Mouse (Mus musculus) midbrain, postnatal 0 days (tissue): ENCODE measurements around the gene Pafah2. TPM values are rescaled to one million over a fixed set of nuclear protein-coding genes. Genes with fewer than 3 reads are reported as not detected.

ENCODE experiments used
- ATAC-seq: fragments of 200-750 bp; cut with Nextera tagmentation; 2 replicates; pipeline ENCODE4 v1.8.0; 2017; ENCODE audit warnings: moderate number of reproducible peaks, mild to moderate bottlenecking, moderate TSS enrichment, moderate library complexity; ENCODE audit not compliant: low FRiP score
- DNase-seq: peaks from one replicate; pipeline ENCODE4 v3.0.0-alpha.2; 2015; ENCODE audit warnings: low spot score
- H3K27ac ChIP-seq: fragments of 300-500 bp; sonication (generic); 2 replicates; pipeline ENCODE4 v1.5.1; 2014; ENCODE audit warnings: low read depth, mild to moderate bottlenecking, low read length, mixed read lengths
- H3K27me3 ChIP-seq: fragments of 300-500 bp; sonication (generic); 2 replicates; pipeline ENCODE4 v1.6.1; 2014; ENCODE audit warnings: low read length, control low read depth, mixed read lengths; ENCODE audit not compliant: insufficient read depth
- H3K36me3 ChIP-seq: fragments of 300-500 bp; sonication (generic); 2 replicates; pipeline ENCODE4 v1.6.1; 2014; ENCODE audit warnings: low read length, control low read depth, mixed read lengths; ENCODE audit not compliant: insufficient read depth
- H3K4me1 ChIP-seq: fragments of 300-500 bp; sonication (generic); 2 replicates; pipeline ENCODE4 v1.6.1; 2014; ENCODE audit warnings: mild to moderate bottlenecking, control low read depth, antibody characterized with exemption, low read length, mixed read lengths; ENCODE audit not compliant: insufficient read depth
- H3K4me2 ChIP-seq: fragments of 300-500 bp; sonication (generic); 2 replicates; pipeline ENCODE4 v1.6.1; 2014; ENCODE audit warnings: low read depth, mild to moderate bottlenecking, low read length, mixed read lengths; ENCODE audit not compliant: poor library complexity, severe bottlenecking
- H3K4me3 ChIP-seq: fragments of 300-500 bp; sonication (generic); 2 replicates; pipeline ENCODE4 v1.5.1; 2014; ENCODE audit warnings: low read depth, mild to moderate bottlenecking, low read length, moderate library complexity
- H3K9ac ChIP-seq: fragments of 300-500 bp; sonication (generic); replicated peaks from 2 replicates; pipeline ENCODE4 v1.6.1; 2014; ENCODE audit warnings: mild to moderate bottlenecking, low read length, moderate library complexity, mixed read lengths; ENCODE audit not compliant: poor library complexity, severe bottlenecking
- H3K9me3 ChIP-seq: fragments of 300-500 bp; sonication (generic); 2 replicates; pipeline ENCODE4 v1.6.1; 2016; ENCODE audit warnings: low read length, control low read depth
- CTCF ChIP-seq: IDR thresholded peaks from 2 replicates; pipeline ENCODE4 v1.5.1; 2016; ENCODE audit warnings: antibody characterized with exemption, mild to moderate bottlenecking
- WGBS: fragments of 180-500 bp; shearing (Covaris S2); extraction: QIAGEN DNeasy Blood & Tissue Kit; methylation state at CpG from one replicate; pipeline ENCODE4 v1.1.7; 2014; 5-methylcytosine and 5-hydroxymethylcytosine counted together
- polyA plus RNA-seq: library from polyadenylated mRNA; unstranded; fragments of >200 nt; fragmentation: Nextera tagmentation; extraction: Ambion mirVana; gene quantifications from 2 replicates; pipeline ENCODE4 v1.2.1, GENCODE M21; 2015
- total RNA-seq: library from RNA; depleted of rRNA; stranded (reverse); fragments of >200 nt; gene quantifications from 2 replicates; pipeline ENCODE4 v1.2.3, GENCODE M21; 2014

Gene Pafah2
- total and polyA plus RNA-seq, 2 experiments from 2014 or later, result 5.7 to 8.3 TPM

DNA sequence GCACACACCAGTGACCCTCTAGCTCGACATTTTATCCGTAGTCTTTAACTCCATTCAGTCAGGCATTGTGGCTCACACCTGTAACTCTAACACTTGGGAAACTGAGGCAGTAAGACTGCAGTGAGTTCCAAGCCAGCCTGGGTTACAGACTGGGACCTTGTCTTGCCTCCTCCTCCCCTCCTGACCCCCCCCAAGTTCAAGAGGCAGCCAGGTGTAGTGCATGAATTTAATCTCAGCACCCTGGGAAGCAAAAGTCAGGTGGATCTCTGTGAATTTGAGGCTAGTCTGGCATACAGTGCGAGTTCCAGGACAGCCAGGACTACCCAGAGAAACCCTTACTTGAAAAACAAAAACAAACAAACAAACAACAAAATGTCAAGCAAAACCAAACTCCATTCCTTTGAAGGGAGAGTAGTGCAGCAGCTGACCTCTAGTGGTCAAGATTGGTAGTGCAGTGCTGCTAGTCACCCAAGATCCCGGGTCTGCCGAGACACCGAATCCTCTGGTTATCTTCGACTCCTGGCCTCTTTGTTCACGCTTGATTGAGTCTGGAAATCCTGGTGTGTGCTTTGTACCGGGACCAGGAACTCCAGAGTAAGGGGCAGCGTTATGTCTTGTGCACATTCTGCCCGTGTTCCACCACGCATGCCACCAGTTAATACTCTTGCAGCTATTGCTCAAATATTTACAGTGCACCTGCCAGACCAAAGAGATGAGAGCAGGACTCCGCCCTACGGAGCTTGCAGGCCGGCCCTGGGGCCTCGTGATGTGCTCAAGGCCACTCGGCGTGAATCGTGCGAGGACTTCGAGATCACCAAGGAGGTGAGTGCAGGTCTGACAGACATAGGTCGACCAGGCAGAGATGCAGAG lies 39.3 kb upstream of the Pafah2 start:
- H3K36me3 ChIP-seq, result no peaks in the 10 kb centered on the region
- H3K27ac ChIP-seq, result no peak overlapping the region
- WGBS, result 19% methylated on average over 22 of the region's 22 CpGs
- peak overlapping the region; percentile 17 for H3K4me3 ChIP-seq
- H3K4me2 ChIP-seq, result peak overlapping the region; percentile 43
- no peaks in the 10 kb centered on the region for H3K4me1 ChIP-seq
- DNase-seq, result peak; percentile 87
- no peaks in the 10 kb centered on the region for H3K27me3 ChIP-seq
- 0 out of 2 replicates have a peak, but pooled peaks have one; percentile 35 for ATAC-seq
- H3K9me3 ChIP-seq, result no peaks in the 10 kb centered on the region
- peak; percentile 98 for TF ChIP-seq CTCF
- H3K9ac ChIP-seq, result peak overlapping the region; percentile 40; the same call in 1 of the 2 replicates

DNA sequence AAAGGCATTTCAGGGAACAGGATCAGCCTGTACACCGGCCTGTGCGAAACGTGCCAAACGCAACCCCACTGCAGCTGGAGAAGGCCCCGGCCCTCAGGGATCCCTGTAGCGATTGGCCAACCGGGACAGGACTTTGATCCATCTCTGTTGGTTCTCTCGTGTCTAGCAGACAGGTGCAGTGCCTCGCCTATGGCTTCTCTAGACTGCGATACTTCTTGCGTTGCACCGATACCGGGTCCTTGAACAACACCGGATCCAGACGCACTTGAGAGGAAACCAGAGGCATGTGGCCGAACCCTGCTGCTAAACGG lies 38.7 kb upstream of the Pafah2 start:
- Histone ChIP-seq H3K4me2 (peak overlapping the region; percentile 43), H3K27me3 (no peaks in the 10 kb centered on the region), H3K36me3 (no peaks in the 10 kb centered on the region), H3K4me3 (peak overlapping the region; percentile 17), H3K27ac (no peak overlapping the region), H3K9ac (peak overlapping the region; percentile 40; the same call in 1 of the 2 replicates), H3K9me3 (no peaks in the 10 kb centered on the region), H3K4me1 (no peaks in the 10 kb centered on the region)
- no peak for TF ChIP-seq CTCF
- ATAC-seq (peak; percentile 42; the same call in 1 of the 2 replicates), DNase-seq (no peak)
- WGBS, result 33% methylated on average over 17 of the region's 17 CpGs

DNA sequence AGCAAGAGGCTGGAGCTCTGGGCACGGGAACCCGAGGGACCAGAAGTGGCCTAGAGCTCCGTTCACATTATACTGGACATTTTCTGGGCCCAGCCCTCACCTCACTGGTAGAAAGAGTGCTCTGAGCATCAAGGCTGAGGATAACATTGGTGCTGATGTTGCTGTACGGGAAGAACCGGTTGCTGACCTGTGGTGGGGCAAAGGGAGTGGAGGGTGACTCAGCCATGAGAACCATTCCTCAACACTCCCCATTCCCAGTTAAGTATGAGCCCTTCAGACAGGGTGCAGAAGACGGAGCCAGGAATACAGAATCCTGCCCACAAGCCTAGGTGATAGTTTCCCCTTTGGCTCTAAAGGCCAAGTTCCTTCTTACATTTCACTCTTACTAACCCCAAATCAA lies 36.5 kb upstream of the Pafah2 start:
- H3K27ac ChIP-seq, result no peak overlapping the region
- H3K9ac ChIP-seq, result no peak overlapping the region
- H3K9me3 ChIP-seq, result no peaks in the 10 kb centered on the region
- WGBS, result 90% methylated on average over 6 of the region's 6 CpGs
- no peak overlapping the region for H3K4me3 ChIP-seq
- ATAC-seq, result no peak
- no peaks in the 10 kb centered on the region for H3K4me1 ChIP-seq
- no peaks in the 10 kb centered on the region for H3K36me3 ChIP-seq
- DNase-seq, result no peak
- no peaks in the 10 kb centered on the region for H3K27me3 ChIP-seq
- TF ChIP-seq CTCF, result no peak
- no peak overlapping the region for H3K4me2 ChIP-seq

DNA sequence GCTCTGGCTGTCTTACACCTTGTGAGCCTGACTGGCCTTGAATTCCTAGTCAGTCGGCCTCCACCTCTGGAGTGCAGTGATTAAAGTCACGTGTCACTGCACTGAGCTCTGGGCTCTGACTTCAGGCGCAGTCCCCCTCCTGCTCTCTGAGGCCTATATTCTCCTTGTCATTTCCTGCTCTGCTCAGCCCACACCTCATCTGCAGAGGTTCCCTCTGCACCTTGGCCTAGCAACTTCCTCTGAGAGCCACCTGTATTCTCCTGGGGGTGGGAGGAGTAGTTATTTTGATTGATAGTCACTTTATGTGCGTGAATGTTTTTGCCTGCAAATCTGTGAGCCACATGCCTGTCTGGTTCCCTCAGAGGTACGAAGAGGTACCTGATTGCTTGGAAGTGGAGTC lies 34.9 kb upstream of the Pafah2 start:
- no peak for TF ChIP-seq CTCF
- H3K27ac ChIP-seq, result no peak overlapping the region
- H3K9ac ChIP-seq, result no peak overlapping the region
- H3K27me3 ChIP-seq, result no peaks in the 10 kb centered on the region
- no peaks in the 10 kb centered on the region for H3K9me3 ChIP-seq
- DNase-seq (no peak), ATAC-seq (no peak)
- WGBS, result 50% methylated on average over 5 of the region's 5 CpGs
- H3K4me2 ChIP-seq, result no peak overlapping the region
- H3K36me3 ChIP-seq, result no peaks in the 10 kb centered on the region
- no peaks in the 10 kb centered on the region for H3K4me1 ChIP-seq
- H3K4me3 ChIP-seq, result no peak overlapping the region

- Histone ChIP-seq H3K36me3 (no peaks in the 10 kb centered on the region), H3K4me1 (no peaks in the 10 kb centered on the region), H3K4me3 (no peak overlapping the region), H3K9ac (no peak overlapping the region), H3K4me2 (no peak overlapping the region), H3K9me3 (no peaks in the 10 kb centered on the region), H3K27ac (no peak overlapping the region), H3K27me3 (no peaks in the 10 kb centered on the region)
- DNase-seq, result no peak
- TF ChIP-seq CTCF, result no peak
- ATAC-seq, result no peak
- 74% methylated on average over 9 of the region's 9 CpGs for WGBS
Measured at GRCm38 (mm10) chr4:134362124-134362523, 34.0 kb upstream of the Pafah2 start.

DNA sequence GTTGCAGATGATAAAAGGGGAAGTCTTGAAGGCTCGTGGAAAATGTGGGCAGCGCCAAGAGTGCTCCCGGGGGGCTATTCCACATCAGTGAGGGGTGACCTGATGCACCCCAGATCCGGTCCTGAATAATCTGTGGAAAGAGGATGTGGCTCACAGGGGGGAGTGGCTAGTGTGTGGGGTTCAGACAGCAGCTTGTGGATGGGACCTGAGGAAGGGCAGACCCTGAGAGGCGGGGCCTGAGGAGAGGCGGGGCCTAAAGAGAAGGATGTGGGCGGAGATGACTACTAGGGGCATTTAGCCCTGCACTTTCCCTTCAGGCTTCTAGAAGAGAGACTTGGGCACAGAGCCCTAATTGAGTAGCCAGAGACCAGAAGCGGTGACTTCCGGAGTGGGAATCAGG lies 33.5 kb upstream of the Pafah2 start:
- no peak overlapping the region for H3K27ac ChIP-seq
- no peak overlapping the region for H3K4me3 ChIP-seq
- DNase-seq (no peak), ATAC-seq (no peak)
- H3K9ac ChIP-seq, result no peak overlapping the region
- no peaks in the 10 kb centered on the region for H3K9me3 ChIP-seq
- WGBS, result 30% methylated on average over 9 of the region's 9 CpGs
- H3K36me3 ChIP-seq, result no peaks in the 10 kb centered on the region
- no peaks in the 10 kb centered on the region for H3K4me1 ChIP-seq
- no peak overlapping the region for H3K4me2 ChIP-seq
- TF ChIP-seq CTCF, result no peak
- H3K27me3 ChIP-seq, result no peaks in the 10 kb centered on the region
